Mouse (Mus musculus): ENCODE data around the gene Prrx1. TPM values are rescaled to one million over a fixed set of nuclear protein-coding genes. Genes with fewer than 3 reads are reported as not detected.
A peak's percentile ranks its signal among the peaks of the same experiment; 100 is the strongest.

The Prrx1 gene
- 20.7 and 22.1 TPM in 2 replicates for polyA plus RNA-seq (2016; fragmentation: Nextera tagmentation; extraction: Ambion mirVana)

DNA sequence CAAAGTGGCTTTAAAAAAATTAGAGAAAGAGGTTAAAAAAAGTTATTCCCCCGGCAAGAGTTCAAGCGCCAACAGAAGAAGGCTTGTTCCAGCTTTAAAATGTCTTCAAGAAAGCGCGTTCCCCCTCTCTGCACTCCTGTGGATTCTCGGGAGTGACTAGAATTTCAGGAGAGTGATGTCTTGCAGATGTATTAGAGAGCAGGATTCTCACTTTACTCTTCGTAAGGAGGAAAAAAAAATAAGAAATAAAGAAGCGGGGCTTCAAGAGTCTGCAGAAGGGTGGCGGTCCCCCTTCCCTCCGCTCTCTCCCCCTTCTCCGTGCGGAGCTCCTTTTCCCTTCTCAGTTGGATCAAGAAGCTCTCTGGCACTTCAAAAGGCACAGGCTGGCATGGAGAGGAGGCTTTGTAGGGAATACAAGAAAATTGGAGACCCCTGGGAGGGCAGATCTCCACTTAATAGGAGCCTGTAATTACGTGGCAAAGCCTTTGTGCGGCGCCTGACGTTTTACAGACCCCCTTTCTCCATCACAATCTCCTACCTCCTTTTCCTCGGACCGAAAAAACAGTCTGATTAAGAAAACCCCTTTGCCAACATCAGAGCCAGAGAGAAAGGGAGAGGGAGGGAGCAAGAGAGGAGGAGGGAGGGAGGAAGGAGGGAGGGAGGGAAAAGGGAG, at the start of gene Prrx1:
Gene Prrx1, minus strand, starts transcription at position 610 of the 673 bp plus-strand sequence.
- Histone ChIP-seq H3K4me3 (peak within 1 kb of the TSS; percentile 41), H3K9me3 (no peaks in the 10 kb centered on the region), H3K4me1 (peaks cover 28% of the 10 kb centered on the region), H3K36me3 (no peaks in the 10 kb centered on the region), H3K9ac (peak within 1 kb of the TSS; percentile 61; the same call in 1 of the 2 replicates), H3K4me2 (replicated peaks) (peak within 1 kb of the TSS; percentile 68), H3K27me3 (replicated peaks) (peaks cover 86% of the 10 kb centered on the region), H3K27ac (no peak within 1 kb of the TSS)
- ATAC-seq (ENCODE audit: low FRiP score, low read depth) = no peak
- WGBS = under 1% methylated on average over 17 of the region's 17 CpGs

DNA sequence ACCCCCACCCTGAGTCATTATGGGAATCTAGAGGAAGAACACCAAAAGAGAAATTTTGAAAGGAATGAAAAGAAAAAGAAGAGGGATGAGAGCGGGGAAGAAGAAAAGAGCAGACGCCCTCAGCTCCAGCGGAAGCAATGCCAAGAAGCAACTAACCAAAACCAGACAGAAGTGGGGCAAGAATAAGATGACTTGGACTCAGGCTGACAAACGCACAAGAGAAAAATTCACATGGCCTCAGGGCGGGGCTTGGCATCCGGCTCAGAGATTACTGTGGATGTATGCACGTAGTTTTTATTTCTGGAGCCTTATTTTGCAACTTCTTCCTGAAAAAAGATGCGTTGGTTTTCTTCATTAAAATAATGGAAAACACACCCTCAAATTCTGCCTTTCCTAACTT, 48.7 kb upstream of the Prrx1 start:
- no peaks in the 10 kb centered on the region for H3K9me3 ChIP-seq
- no peak overlapping the region for H3K4me3 ChIP-seq
- no peak overlapping the region for H3K27ac ChIP-seq
- H3K4me2 ChIP-seq (replicated peaks) = no peak overlapping the region
- H3K4me1 ChIP-seq = no peaks in the 10 kb centered on the region
- 85% methylated on average over 8 of the region's 8 CpGs for WGBS
- no peak overlapping the region for H3K9ac ChIP-seq
- H3K27me3 ChIP-seq (replicated peaks) = no peaks in the 10 kb centered on the region
- no peak for ATAC-seq (ENCODE audit: low FRiP score, low read depth)
- H3K36me3 ChIP-seq = no peaks in the 10 kb centered on the region

DNA sequence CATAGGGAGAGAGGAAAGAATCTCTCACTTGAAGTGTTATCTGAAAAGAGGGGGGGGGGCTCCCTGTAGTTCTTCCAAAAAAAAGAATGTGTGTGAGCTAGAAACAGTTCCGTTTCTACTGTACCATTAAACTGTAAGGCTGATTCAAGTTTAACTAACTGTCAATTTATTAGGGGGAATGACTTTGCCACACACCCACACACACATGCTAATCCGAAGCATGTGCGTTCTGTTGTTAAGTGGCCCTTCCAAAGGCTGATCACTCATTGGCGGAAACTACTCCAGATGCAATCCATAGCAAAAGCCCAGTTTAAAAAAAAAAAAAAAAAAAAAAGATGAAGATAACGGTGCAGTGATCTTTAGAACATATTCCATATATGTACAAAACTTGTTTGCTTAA, 47.9 kb upstream of the Prrx1 start:
- Histone ChIP-seq H3K4me2 (replicated peaks) (no peak overlapping the region), H3K27ac (no peak overlapping the region), H3K4me3 (no peak overlapping the region), H3K9me3 (no peaks in the 10 kb centered on the region), H3K9ac (no peak overlapping the region), H3K4me1 (no peaks in the 10 kb centered on the region), H3K36me3 (no peaks in the 10 kb centered on the region), H3K27me3 (replicated peaks) (no peaks in the 10 kb centered on the region)
- WGBS = 84% methylated on average over 5 of the region's 5 CpGs
- no peak for ATAC-seq (ENCODE audit: low FRiP score, low read depth)

DNA sequence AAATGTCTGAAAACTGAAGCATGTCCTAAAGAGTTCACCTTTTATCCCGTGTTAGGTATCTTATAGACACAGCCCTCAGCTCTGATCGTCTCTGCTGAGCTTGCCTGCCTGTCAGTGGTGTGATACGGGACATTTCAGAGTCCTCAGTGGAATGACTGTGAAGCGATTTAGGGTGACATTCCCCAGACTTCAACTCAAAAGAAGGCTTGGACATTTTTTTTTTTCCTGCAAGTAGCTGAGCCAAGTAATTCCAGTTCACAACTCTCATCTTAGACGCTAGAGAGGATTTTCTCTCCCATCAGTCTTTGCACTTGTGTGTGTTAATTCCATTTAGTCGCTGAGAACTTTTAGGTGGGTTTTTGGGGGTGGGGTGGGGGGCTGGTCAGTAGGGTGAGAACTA, 47.3 kb upstream of the Prrx1 start:
- WGBS = 73% methylated on average over 6 of the region's 6 CpGs
- no peaks in the 10 kb centered on the region for H3K4me1 ChIP-seq
- no peaks in the 10 kb centered on the region for H3K36me3 ChIP-seq
- H3K27ac ChIP-seq = no peak overlapping the region
- no peak overlapping the region for H3K4me2 ChIP-seq (replicated peaks)
- no peaks in the 10 kb centered on the region for H3K27me3 ChIP-seq (replicated peaks)
- no peak overlapping the region for H3K9ac ChIP-seq
- no peak overlapping the region for H3K4me3 ChIP-seq
- ATAC-seq (ENCODE audit: low FRiP score, low read depth) = no peak
- no peaks in the 10 kb centered on the region for H3K9me3 ChIP-seq

DNA sequence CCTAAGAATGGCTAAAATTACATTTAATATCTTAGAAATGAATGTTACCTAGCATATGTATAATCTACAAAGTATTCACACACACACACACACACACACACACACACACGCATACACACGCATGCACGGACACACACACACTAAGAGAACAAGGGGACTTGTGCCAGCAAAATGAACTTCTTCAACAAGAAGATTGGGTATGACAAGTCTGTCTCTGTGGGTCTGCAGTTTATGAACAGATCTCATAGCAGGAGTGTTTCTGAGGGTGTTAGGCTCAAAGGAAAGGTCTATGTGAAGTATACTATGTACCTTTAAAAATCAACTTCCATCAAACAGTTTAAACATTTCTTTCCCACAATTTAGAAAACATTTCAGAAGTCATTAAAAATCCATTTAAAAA, 46.0 kb upstream of the Prrx1 start:
- Histone ChIP-seq H3K36me3 (no peaks in the 10 kb centered on the region), H3K4me2 (replicated peaks) (no peak overlapping the region), H3K4me3 (no peak overlapping the region), H3K27ac (no peak overlapping the region), H3K9me3 (no peaks in the 10 kb centered on the region), H3K4me1 (no peaks in the 10 kb centered on the region), H3K27me3 (replicated peaks) (no peaks in the 10 kb centered on the region), H3K9ac (no peak overlapping the region)
- 85% methylated on average over 3 of the region's 3 CpGs for WGBS
- ATAC-seq (ENCODE audit: low FRiP score, low read depth) = no peak

DNA sequence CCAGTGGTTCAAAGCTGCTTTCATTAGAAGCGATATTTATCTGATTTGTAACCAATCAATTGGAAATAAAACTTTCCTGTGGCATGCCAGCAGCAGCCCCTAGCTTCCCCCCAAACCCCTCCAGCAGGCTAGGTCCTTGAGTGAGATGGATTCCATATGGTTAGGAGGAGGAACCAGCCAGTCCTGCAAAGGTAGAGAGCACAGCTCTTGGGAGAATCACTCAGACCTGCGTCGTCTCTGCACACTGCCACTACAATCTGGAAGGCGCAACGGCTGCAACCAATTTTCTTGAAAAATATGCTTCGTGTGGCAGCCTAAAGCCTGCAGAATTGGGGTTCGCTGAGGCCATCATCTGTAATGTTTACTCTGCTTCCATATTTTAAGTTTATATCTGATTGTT, 44.7 kb upstream of the Prrx1 start:
- Histone ChIP-seq H3K27me3 (replicated peaks) (no peaks in the 10 kb centered on the region), H3K9me3 (no peaks in the 10 kb centered on the region), H3K9ac (no peak overlapping the region), H3K4me1 (no peaks in the 10 kb centered on the region), H3K36me3 (no peaks in the 10 kb centered on the region), H3K27ac (no peak overlapping the region), H3K4me2 (replicated peaks) (no peak overlapping the region), H3K4me3 (no peak overlapping the region)
- 67% methylated on average over 7 of the region's 7 CpGs for WGBS
- no peak for ATAC-seq (ENCODE audit: low FRiP score, low read depth)

DNA sequence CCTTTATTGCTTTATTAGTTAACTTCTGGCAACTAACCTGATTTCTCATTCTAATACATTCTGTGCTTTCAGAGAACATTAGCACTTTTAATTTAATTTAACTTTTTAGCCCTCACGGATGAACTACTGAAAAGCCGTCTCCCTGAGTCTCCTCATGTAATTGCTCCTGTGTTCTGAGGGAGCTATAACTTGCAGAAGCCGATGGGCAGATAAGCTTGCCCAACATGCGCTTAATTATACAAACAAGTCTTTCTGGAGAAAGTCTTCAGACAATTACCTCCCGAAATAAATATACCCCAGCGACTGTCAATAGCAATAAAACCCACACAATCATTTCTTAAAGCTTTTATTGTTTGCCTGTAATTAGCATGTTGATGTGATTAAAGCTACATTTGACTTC, 44.2 kb upstream of the Prrx1 start:
- H3K36me3 ChIP-seq = no peaks in the 10 kb centered on the region
- H3K4me3 ChIP-seq = no peak overlapping the region
- no peak overlapping the region for H3K27ac ChIP-seq
- H3K4me1 ChIP-seq = no peaks in the 10 kb centered on the region
- no peak overlapping the region for H3K4me2 ChIP-seq (replicated peaks)
- H3K9me3 ChIP-seq = no peaks in the 10 kb centered on the region
- no peaks in the 10 kb centered on the region for H3K27me3 ChIP-seq (replicated peaks)
- 56% methylated on average over 6 of the region's 6 CpGs for WGBS
- no peak overlapping the region for H3K9ac ChIP-seq
- ATAC-seq (ENCODE audit: low FRiP score, low read depth) = no peak

DNA sequence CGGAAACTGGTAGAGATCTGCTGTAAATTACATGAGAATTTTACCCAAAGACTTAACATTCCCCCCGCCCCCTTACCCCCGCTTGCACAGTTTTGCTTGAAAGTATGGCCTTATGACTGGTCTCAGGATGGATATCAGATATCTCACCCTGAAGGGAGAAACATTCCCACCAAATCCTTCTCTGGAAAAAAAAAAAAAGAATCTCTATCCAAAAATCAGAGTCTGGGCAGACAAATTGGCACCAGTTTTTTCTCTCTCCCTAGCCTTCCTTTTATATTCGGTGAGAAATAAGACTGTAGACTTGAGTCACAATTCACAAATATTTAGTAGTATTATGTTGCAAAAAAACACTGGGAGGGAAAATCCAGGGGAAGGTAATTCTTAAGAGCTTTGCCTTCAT, 42.7 kb upstream of the Prrx1 start:
- no peak overlapping the region for H3K9ac ChIP-seq
- H3K4me2 ChIP-seq (replicated peaks) = no peak overlapping the region
- no peaks in the 10 kb centered on the region for H3K27me3 ChIP-seq (replicated peaks)
- no peak for ATAC-seq (ENCODE audit: low FRiP score, low read depth)
- H3K4me3 ChIP-seq = no peak overlapping the region
- 58% methylated on average over 4 of the region's 4 CpGs for whole genome bisulfite sequencing
- H3K9me3 ChIP-seq = no peaks in the 10 kb centered on the region
- H3K4me1 ChIP-seq = no peaks in the 10 kb centered on the region
- no peaks in the 10 kb centered on the region for H3K36me3 ChIP-seq
- no peak overlapping the region for H3K27ac ChIP-seq

DNA sequence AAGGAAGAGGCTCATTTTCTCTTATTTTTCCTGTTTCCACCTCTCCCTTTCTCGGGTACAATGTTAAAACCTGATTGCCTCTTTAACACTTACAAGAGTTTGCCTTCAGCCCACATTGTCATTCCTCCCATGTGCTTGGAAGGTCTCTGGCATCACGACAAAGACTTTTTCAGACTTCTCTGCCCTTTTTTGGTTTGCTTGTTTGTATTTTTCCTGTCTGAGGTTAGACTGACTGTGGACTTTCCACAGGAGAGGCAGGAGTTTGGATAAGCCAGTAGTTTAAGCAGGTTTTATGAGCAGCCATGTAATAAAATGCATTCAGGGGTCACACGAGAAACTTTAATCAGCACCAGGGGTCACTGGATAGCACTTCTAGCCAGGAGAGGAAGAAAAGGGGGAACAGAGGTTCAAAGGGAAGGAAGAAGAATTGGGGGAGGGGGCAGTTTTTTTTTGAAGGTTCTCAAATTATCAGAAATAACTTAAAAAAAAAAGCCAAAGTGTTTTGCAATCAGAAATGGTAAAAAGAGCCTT, 42.2 kb upstream of the Prrx1 start:
- Histone ChIP-seq H3K4me1 (no peaks in the 10 kb centered on the region), H3K4me2 (replicated peaks) (no peak overlapping the region), H3K4me3 (no peak overlapping the region), H3K9me3 (no peaks in the 10 kb centered on the region), H3K36me3 (no peaks in the 10 kb centered on the region), H3K9ac (no peak overlapping the region), H3K27me3 (replicated peaks) (no peaks in the 10 kb centered on the region), H3K27ac (no peak overlapping the region)
- no peak for ATAC-seq (ENCODE audit: low FRiP score, low read depth)
- WGBS = 18% methylated on average over 3 of the region's 3 CpGs

DNA sequence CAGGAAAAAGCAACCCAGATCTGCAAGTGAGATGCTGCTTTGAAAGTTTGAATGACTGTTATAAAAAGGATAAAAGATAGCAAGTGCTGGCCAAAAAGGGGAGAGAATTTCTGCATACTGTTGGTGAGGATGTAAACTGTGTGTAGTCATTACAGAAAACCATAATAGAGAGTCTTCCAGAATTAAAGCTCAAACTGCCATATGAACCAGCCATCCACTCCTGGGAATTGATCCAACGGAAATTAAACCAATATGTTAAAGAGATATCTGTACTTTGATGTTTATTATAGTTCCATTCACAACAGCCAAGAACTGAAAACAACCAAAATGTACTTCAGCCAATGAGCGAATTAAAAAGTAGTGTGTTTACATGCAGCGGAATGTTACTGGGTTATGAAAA, 37.5 kb upstream of the Prrx1 start:
- ATAC-seq (ENCODE audit: low FRiP score, low read depth) = no peak
- H3K4me2 ChIP-seq (replicated peaks) = no peak overlapping the region
- WGBS = 92% methylated on average over 3 of the region's 3 CpGs

DNA sequence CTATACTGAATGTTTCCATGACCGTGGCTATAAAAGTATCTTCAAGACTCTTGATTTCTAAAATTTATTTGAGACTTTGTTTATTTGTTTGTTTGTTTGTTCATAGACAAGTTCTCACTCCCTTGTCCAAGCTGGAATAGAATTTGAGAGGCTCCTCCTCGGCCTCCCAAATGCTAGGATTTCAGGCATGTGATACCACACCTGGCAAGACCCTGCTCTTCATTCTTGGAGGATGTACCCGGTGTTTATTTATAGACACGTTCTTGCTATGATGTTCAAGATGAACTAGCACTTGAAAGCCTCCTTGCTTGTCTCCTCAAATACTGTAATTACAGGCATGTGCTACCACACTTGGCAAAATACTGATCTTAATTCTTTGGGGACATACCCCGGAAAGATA, 32.0 kb upstream of the Prrx1 start:
- ATAC-seq (ENCODE audit: low FRiP score, low read depth) = no peak
- Histone ChIP-seq H3K4me1 (no peaks in the 10 kb centered on the region), H3K4me2 (replicated peaks) (no peak overlapping the region), H3K4me3 (no peak overlapping the region), H3K27me3 (replicated peaks) (no peaks in the 10 kb centered on the region), H3K9ac (no peak overlapping the region), H3K9me3 (no peaks in the 10 kb centered on the region), H3K27ac (no peak overlapping the region), H3K36me3 (no peaks in the 10 kb centered on the region)
- whole genome bisulfite sequencing = 85% methylated on average over 5 of the region's 5 CpGs

More for the DNA sequence above, 37.5 kb upstream of the Prrx1 start:
- Histone ChIP-seq H3K9ac (no peak overlapping the region), H3K4me1 (no peaks in the 10 kb centered on the region), H3K27ac (no peak overlapping the region), H3K4me3 (no peak overlapping the region), H3K27me3 (replicated peaks) (no peaks in the 10 kb centered on the region), H3K9me3 (no peaks in the 10 kb centered on the region), H3K36me3 (no peaks in the 10 kb centered on the region)

DNA sequence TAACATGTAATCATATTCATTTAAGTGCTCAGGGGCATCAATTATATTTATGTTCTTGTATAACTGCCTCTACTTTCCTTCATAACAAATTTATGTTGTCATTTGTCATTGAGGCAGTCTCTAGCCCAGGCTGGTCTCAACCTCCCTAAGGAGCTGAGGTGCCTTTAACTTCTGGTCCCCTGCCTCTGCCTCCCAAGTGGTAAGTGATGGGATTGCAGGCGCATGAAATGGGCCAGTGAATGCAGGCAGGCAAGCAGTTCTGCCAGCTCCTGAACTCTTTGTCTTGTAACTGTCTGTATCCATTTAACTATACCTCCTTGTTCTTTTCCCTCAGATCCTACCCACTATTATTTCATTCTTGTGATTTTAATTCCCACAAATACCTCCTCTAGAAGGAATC, 31.4 kb upstream of the Prrx1 start:
- H3K27me3 ChIP-seq (replicated peaks) = no peaks in the 10 kb centered on the region
- H3K4me2 ChIP-seq (replicated peaks) = no peak overlapping the region
- 23% methylated on average over 1 of the region's 1 CpGs for WGBS
- no peaks in the 10 kb centered on the region for H3K4me1 ChIP-seq
- H3K36me3 ChIP-seq = no peaks in the 10 kb centered on the region
- H3K9me3 ChIP-seq = no peaks in the 10 kb centered on the region
- H3K27ac ChIP-seq = no peak overlapping the region
- no peak overlapping the region for H3K4me3 ChIP-seq
- no peak overlapping the region for H3K9ac ChIP-seq
- no peak for ATAC-seq (ENCODE audit: low FRiP score, low read depth)

DNA sequence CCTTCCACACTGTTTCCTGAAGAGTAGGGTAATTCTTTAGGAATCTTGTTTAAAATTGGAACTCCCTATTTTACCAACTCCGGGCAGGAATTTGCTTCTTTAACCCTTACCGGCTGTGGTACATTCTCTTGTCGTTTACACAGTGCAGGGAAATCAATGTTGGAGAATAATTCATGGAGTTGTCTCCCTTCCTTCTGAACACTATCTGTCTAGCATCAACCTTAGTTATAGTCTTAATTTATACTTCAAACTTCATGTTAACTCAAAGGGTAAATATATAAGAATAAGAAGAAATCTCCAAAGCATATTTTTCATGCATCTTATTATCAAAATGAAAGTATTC, 25.7 kb upstream of the Prrx1 start:
- Histone ChIP-seq H3K27ac (no peak overlapping the region), H3K27me3 (replicated peaks) (no peaks in the 10 kb centered on the region), H3K4me2 (replicated peaks) (no peak overlapping the region), H3K9ac (no peak overlapping the region), H3K4me3 (no peak overlapping the region), H3K4me1 (no peaks in the 10 kb centered on the region), H3K9me3 (no peaks in the 10 kb centered on the region), H3K36me3 (no peaks in the 10 kb centered on the region)
- WGBS = 73% methylated on average over 3 of the region's 3 CpGs
- ATAC-seq (ENCODE audit: low FRiP score, low read depth) = 0 out of 2 replicates have a peak, but pooled peaks have one; percentile 14

All from neural tube, embryonic 12.5 days (tissue).